Mouse (Mus musculus) layer of hippocampus, adult 9-10 months (tissue): Measurements from ENCODE around the gene Gpr152.
A peak's percentile ranks its signal among the peaks of the same experiment; 100 is the strongest.

Experiments
- DNase-seq: peaks from one replicate; pipeline ENCODE4 v3.0.0; 2022; ENCODE audit warnings: low spot score

Gpr152 gene

DNA sequence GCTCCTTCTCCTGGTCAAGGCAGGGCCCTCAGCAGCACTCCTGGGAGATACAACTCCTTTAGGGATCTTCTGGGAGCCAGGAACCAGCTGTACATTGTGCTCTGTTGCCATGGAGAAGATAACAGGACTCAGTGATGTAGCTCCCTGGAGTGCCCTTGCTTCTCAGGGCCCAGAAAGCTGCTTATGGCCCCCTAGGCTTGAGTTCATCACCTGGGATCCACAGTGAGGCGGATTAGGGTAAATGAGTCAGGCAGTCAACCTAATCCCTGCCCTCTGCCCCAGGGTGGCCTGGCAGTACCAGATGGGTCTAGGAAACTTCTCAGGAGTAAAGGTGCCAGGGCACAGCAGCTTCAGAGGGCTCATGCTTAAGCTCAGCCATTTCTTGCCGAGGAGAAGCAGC, at the start of gene Gpr152:
Gene Gpr152 (plus strand): TSS at position 342 of the 400 bp plus-strand sequence.
- no peak for DNase-seq

GRCm38 (mm10) chr19:4090446-4090845, 49.1 kb upstream of the Gpr152 start:
- DNase-seq: no peak

DNA sequence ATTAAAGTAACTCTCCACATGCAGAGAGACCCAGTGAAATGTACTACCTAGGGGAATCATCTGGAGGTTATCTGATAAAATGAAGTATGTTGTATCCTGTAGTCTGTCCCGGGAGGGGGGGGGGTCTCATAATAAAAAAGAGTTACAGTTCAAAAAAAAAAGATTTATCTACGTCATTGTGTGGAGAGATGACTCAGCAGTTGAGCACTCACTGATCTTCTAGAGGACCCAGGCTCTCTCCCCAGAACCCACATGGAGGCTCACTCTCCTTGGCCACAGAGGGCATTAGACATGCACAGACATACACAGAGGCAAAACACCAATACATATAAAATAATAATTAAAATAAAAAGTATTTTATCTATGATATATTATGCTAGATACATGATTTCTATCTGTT, 48.2 kb upstream of the Gpr152 start:
- DNase-seq: no peak

- DNase-seq: no peak
Measured at GRCm38 (mm10) chr19:4092750-4093149, 46.8 kb upstream of the Gpr152 start.

GRCm38 (mm10) chr19:4093772-4094171, 45.8 kb upstream of the Gpr152 start:
- no peak for DNase-seq

DNA sequence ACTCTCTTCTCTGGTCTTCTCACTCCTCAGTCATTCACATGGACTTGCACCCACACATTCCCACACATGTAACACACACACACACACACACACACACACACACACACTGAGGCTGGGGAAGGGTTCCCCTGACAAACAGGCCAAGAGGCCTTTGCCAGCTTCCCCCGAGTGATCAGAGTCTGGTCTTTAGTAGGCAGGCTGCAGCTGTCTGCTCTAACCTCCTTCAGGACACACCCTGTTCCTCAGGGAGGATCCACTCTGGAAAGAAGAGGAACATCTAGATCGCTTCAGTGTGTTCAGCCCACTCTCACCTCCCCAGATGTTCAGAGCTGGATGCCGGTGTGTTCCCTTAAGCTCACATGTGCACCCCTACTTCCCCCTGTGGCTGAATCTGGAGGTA, 45.2 kb upstream of the Gpr152 start:
- no peak for DNase-seq

DNA sequence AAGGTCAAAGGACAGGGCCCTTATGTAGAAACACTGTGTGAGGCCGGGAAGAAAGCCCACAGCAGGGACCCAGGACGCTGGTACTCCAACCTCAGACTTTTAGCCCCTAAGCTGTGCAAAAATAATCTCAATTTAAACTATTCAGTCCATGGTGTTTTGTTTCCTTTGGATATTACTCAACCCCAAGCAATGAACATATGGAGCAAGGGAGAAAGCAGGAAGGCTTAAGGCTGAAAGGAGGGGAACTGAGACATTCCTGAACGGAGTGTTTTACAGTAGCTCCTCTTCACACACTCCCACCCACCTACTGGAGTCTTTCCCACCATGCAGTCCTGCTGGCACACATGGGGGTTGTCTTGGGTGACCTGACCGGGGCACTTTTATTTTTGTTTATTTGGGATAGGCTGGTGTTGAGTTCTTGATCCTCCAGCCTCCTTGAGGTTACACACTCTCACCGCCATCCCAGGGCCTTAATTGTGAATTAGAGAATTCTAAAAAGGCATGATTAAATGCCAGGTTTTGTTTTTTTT, 44.7 kb upstream of the Gpr152 start:
- no peak for DNase-seq

DNA sequence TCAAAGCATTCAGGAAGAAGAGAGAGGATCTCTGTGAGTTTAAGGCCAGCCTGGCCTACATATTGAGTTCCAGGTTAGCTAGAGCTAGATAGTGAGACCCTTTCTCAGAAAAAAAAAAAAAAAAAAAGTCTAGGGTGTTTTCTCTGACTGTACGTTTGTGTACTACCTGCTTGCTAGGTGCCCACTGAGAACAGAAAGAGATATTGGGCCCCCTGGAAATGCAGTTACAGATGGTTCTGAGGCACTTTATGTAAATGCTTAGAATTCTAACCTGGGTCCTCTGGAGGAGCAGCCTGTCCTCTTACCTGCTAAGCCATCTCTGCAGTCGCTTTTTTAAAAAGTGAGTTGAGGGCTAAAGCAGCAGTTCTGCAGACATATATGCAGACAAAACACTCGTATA, 43.8 kb upstream of the Gpr152 start:
- DNase-seq: no peak

GRCm38 (mm10) chr19:4096642-4097440, 42.7 kb upstream of the Gpr152 start, which contains the start of gene Cdk2ap2:
Gene Cdk2ap2, plus strand, starts transcription at chr19:4097182.
- peak; percentile 100 for DNase-seq

DNA sequence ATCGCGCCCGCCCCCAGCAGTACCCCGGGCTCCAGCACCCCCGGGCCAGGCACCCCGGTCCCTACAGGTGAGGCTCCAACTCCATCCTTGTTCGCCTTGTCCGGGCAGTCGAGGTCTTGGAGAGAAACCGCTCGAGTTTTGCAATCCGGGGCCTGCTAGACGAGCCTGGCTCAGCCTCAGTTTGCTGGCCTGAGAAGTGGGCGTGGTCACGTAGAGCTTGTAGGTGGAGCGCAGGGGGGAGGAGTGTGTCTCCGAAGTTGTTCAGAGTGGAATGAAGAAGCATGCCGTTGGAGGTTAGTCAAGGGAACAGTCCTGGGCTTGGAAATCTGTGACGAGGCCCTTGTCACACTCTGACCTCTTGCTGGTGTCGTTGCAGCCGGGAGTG, 42.2 kb upstream of the Gpr152 start:
- DNase-seq: peak; percentile 51

- DNase-seq: no peak
Measured at GRCm38 (mm10) chr19:4098426-4098825, 41.2 kb upstream of the Gpr152 start.

DNA sequence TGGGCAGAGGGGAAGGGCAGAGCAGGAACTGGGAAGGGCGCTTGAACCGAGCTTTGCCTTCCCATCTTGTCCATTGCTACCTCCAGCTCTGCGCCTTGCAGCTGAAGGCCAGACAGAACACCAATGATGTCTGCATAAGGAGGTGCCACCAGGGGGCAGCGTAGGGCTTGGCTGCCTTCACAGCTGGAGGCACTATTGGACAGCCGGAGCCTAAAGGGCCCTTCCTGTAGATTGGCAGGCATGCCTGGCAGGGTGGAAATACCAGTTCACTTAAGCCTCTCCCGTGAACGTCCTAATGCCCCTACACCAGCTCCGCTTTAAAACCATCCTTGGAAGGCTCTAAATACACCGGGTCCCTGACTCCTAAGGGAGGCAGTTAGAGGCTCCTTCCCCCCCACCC, 40.5 kb upstream of the Gpr152 start:
- peak; percentile 87 for DNase-seq

GRCm38 (mm10) chr19:4099837-4100717, 39.5 kb upstream of the Gpr152 start, which contains the start of gene Pitpnm1:
Gene Pitpnm1, plus strand, starts transcription at chr19:4099998.
- no peak for DNase-seq

DNA sequence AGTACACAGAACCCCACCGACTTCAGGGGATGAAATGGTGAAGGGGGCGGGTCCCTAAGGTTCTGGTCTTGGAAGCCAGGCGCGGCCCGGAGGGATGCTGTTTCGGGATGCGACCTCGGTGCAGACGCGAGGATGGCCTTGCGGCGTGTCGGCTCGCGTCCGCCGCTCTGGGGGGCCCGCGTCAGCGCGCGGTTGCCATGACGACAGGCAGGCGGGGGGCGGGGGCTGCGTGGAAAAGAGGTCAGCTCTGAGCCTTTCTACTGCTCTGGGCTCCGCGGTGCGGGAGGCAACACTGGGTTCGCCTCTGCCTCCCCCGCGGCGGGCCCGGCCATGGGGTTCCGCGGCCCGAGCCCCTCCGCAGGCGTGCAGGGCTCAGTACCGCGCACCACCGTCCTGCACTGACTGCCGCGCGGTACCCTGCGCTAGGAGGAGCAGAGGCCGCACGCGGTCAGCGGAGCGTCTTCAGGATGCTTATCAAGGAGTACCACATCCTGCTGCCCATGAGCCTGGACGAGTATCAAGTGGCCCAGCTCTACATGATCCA, 38.8 kb upstream of the Gpr152 start:
- DNase-seq: no peak

DNA sequence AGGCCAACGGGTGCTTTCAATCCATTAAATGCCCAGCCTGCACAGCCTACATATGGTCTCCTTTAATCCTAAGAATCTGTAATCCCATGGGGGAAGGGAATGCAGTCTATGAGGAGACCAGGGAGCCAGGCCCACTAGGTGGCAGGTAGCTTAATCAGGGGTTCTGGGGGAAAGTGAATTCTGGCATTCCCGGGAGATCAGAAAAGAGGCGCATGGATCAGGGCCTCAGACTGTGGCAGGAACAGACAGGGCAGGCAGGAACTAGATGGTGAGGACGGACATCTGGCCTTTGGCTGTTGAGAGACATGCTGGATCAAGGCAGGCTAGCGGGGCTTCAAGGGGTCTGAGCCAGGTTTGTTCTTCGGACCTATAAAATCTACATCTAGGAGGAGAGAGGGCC, 38.1 kb upstream of the Gpr152 start:
- DNase-seq: no peak

GRCm38 (mm10) chr19:4102049-4102448, 37.5 kb upstream of the Gpr152 start:
- no peak for DNase-seq

DNA sequence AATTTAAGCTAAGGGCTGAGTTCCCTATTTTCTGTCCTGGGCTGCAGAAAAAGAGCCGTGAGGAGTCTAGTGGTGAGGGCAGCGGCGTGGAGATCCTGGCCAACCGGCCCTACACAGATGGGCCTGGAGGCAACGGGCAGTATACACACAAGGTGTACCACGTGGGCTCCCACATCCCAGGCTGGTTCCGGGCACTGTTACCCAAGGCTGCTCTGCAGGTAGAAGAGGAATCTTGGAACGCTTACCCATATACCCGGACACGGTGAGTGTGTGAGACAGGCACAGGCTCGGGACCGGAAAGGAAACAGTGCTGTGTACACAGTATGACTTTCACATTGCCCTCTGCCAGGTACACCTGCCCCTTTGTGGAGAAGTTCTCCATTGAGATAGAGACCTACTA, 37.0 kb upstream of the Gpr152 start:
- no peak for DNase-seq

DNA sequence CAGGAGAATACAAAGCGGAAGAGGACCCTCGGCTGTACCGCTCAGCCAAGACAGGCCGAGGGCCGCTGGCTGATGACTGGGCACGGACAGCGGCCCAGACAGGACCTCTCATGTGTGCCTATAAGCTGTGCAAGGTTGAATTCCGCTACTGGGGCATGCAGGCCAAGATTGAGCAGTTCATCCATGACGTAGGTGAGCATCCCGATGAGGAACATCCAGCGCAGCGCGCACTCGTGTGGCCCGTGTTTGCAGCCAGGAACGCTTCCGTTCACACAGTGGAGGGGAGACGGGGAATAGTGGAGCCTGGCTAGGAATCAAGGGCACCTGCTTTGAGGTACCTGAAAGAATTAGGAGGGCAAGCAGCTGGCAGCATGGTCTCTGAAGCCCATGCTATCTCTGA, 36.3 kb upstream of the Gpr152 start:
- no peak for DNase-seq

GRCm38 (mm10) chr19:4103792-4104191, 35.8 kb upstream of the Gpr152 start:
- no peak for DNase-seq

GRCm38 (mm10) chr19:4104675-4105194, 34.9 kb upstream of the Gpr152 start:
- DNase-seq: no peak

DNA sequence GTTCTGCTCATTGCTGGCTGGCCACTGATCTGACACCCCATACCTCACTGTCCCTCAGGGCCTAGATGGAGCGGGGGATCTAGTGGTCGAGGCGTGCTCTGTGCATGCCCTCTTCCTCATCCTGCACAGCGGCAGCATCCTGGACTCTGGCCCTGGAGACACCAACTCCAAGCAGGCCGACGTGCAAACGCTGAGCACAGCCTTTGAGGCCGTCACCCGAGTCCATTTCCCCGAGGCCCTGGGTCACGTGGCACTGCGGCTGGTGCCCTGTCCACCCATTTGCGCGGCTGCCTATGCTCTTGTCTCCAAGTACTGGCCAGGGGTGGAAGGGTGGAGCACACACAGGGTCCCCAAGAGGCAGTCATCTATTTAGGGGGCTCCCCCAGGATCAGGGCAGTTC, 32.9 kb upstream of the Gpr152 start:
- no peak for DNase-seq

DNA sequence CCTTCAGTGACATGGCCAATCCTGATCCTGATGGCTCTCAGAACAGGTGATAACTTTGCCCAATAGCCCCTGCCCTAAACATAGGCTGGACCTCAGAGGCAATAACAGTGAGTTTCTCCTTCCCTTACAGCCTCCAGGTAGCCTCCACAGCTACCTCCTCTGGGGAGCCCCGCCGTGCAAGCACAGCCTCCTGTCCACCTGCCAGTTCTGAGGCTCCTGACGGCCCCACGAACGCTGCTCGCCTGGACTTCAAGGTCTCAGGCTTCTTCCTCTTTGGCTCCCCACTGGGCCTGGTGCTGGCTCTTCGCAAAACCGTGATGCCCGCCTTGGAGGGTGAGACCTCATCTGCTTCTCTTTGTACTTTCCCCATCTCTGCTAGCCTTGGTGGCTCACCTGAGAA, 31.1 kb upstream of the Gpr152 start:
- DNase-seq: no peak
